Mouse (Mus musculus): ENCODE results near the gene Tmem11. TPM values are rescaled to one million over a fixed set of nuclear protein-coding genes. Genes with fewer than 3 reads are reported as not detected.
"Not testable (repeated sequence)": the region's sequence is repeated elsewhere in the genome, so short reads cannot be mapped to it uniquely, and the experiment has no call there.

Tmem11 gene
- polyA plus RNA-seq, 1 experiment from 2014 or later, result 68.1 TPM

DNA sequence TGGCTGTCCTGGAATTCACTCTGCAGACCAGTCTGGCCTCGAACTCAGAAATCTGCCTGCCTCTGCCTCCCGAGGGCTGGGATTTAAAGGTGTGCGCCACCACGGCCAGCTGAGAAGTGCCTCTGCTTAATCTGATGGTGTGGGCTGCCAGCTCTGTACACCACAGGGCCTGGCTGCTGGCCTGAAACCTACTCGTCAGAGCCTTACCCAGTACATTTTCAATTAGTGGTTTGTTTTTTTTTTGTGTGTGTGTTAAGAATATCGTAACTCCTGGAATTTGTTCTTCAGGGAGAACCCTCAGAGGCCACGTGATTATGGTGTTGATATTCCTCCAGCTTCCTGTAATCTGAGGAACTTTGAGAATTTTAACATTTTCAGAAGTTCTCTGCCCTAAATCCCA is 22.9 kb upstream of the Tmem11 start:
- Histone ChIP-seq H3K4me3 (ENCODE audit: low read depth, low read length) (no peak overlapping the region), H3K36me3 (ENCODE audit: control insufficient read depth, insufficient read depth, low read length) (peaks cover 15% of the 10 kb centered on the region), H3K27ac (ENCODE audit: low read depth, low read length) (no peak overlapping the region), H3K9ac (ENCODE audit: low read depth, low read length) (no peak overlapping the region), H3K4me1 (ENCODE audit: control insufficient read depth, insufficient read depth, low read length) (no peaks in the 10 kb centered on the region), H3K4me2 (no peak overlapping the region), H3K27me3 (ENCODE audit: control insufficient read depth, insufficient read depth, low read length) (no peaks in the 10 kb centered on the region), H3K9me3 (replicated peaks; ENCODE audit: control insufficient read depth, low read length) (no peaks in the 10 kb centered on the region)
- no peak for ATAC-seq (replicated peaks; ENCODE audit: insufficient number of reproducible peaks, low FRiP score, low TSS enrichment)
- 69% methylated on average over 7 of the region's 7 CpGs for WGBS (ENCODE audit: insufficient replicate concordance)

- H3K36me3 ChIP-seq (ENCODE audit: control insufficient read depth, insufficient read depth, low read length), result no peaks in the 10 kb centered on the region
- H3K27me3 ChIP-seq (ENCODE audit: control insufficient read depth, insufficient read depth, low read length), result no peaks in the 10 kb centered on the region
- no peak overlapping the region; the same call in 1 of the 2 replicates for H3K4me2 ChIP-seq
- 14% methylated on average over 4 of the region's 4 CpGs for WGBS (ENCODE audit: insufficient replicate concordance)
- peak overlapping the region; percentile 57; the same call in 1 of the 2 replicates for H3K27ac ChIP-seq (ENCODE audit: low read depth, low read length)
- no peak overlapping the region for H3K4me3 ChIP-seq (ENCODE audit: low read depth, low read length)
- H3K9ac ChIP-seq (ENCODE audit: low read depth, low read length), result no peak overlapping the region
- no peaks in the 10 kb centered on the region for H3K9me3 ChIP-seq (replicated peaks; ENCODE audit: control insufficient read depth, low read length)
- H3K4me1 ChIP-seq (ENCODE audit: control insufficient read depth, insufficient read depth, low read length), result peaks cover 7% of the 10 kb centered on the region; the same call in 1 of the 2 replicates
- ATAC-seq (replicated peaks; ENCODE audit: insufficient number of reproducible peaks, low FRiP score, low TSS enrichment), result 0 out of 2 replicates have a peak, but pooled peaks have one; percentile 18
Measured at GRCm38 (mm10) chr11:60895915-60896314, 16.8 kb upstream of the Tmem11 start.

GRCm38 (mm10) chr11:60890744-60891143 is 11.7 kb upstream of the Tmem11 start:
- Histone ChIP-seq H3K4me1 (ENCODE audit: control insufficient read depth, insufficient read depth, low read length) (peaks cover 9% of the 10 kb centered on the region), H3K4me2 (no peak overlapping the region), H3K27ac (ENCODE audit: low read depth, low read length) (no peak overlapping the region), H3K9me3 (replicated peaks; ENCODE audit: control insufficient read depth, low read length) (no peaks in the 10 kb centered on the region), H3K36me3 (ENCODE audit: control insufficient read depth, insufficient read depth, low read length) (no peaks in the 10 kb centered on the region), H3K4me3 (ENCODE audit: low read depth, low read length) (no peak overlapping the region), H3K9ac (ENCODE audit: low read depth, low read length) (no peak overlapping the region), H3K27me3 (ENCODE audit: control insufficient read depth, insufficient read depth, low read length) (no peaks in the 10 kb centered on the region)
- WGBS (ENCODE audit: insufficient replicate concordance), result 50% methylated on average over 3 of the region's 3 CpGs
- no peak for ATAC-seq (replicated peaks; ENCODE audit: insufficient number of reproducible peaks, low FRiP score, low TSS enrichment)

DNA sequence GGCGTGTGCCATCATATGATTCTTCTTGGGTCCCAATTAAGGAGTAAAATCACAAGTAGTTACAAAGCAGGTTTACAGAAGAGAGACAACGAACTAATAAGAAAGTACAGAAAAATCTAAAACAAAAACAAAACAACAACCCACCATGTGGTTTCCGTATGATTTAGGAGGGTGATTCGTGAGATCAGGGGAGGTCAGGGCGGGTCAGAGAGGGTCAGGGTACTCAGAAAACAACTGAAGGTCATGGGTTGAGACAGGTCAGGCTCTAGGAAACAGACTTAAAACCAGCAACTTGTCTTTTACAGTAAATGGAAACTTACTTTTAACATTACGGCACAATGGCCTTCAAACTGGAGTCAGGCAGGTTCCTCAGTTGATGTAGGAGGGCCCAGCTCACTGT is 11.2 kb upstream of the Tmem11 start:
- Histone ChIP-seq H3K4me3 (ENCODE audit: low read depth, low read length) (no peak overlapping the region), H3K9ac (ENCODE audit: low read depth, low read length) (no peak overlapping the region), H3K27me3 (ENCODE audit: control insufficient read depth, insufficient read depth, low read length) (no peaks in the 10 kb centered on the region), H3K4me1 (ENCODE audit: control insufficient read depth, insufficient read depth, low read length) (peaks cover 7% of the 10 kb centered on the region; the same call in 1 of the 2 replicates), H3K36me3 (ENCODE audit: control insufficient read depth, insufficient read depth, low read length) (no peaks in the 10 kb centered on the region), H3K9me3 (replicated peaks; ENCODE audit: control insufficient read depth, low read length) (no peaks in the 10 kb centered on the region), H3K4me2 (no peak overlapping the region), H3K27ac (ENCODE audit: low read depth, low read length) (no peak overlapping the region)
- ATAC-seq (replicated peaks; ENCODE audit: insufficient number of reproducible peaks, low FRiP score, low TSS enrichment), result no peak
- 65% methylated on average over 6 of the region's 6 CpGs for WGBS (ENCODE audit: insufficient replicate concordance)

GRCm38 (mm10) chr11:60889861-60890260 is 10.8 kb upstream of the Tmem11 start:
- Histone ChIP-seq H3K27me3 (ENCODE audit: control insufficient read depth, insufficient read depth, low read length) (no peaks in the 10 kb centered on the region), H3K27ac (ENCODE audit: low read depth, low read length) (no peak overlapping the region), H3K4me2 (no peak overlapping the region), H3K9me3 (replicated peaks; ENCODE audit: control insufficient read depth, low read length) (no peaks in the 10 kb centered on the region), H3K9ac (ENCODE audit: low read depth, low read length) (no peak overlapping the region), H3K4me1 (ENCODE audit: control insufficient read depth, insufficient read depth, low read length) (peaks cover 7% of the 10 kb centered on the region; the same call in 1 of the 2 replicates), H3K36me3 (ENCODE audit: control insufficient read depth, insufficient read depth, low read length) (no peaks in the 10 kb centered on the region), H3K4me3 (ENCODE audit: low read depth, low read length) (no peak overlapping the region)
- 65% methylated on average over 2 of the region's 2 CpGs for WGBS (ENCODE audit: insufficient replicate concordance)
- no peak for ATAC-seq (replicated peaks; ENCODE audit: insufficient number of reproducible peaks, low FRiP score, low TSS enrichment)

GRCm38 (mm10) chr11:60886986-60887385 is 7.9 kb upstream of the Tmem11 start:
- not testable (repeated sequence) for H3K4me2 ChIP-seq; H3K4me3 ChIP-seq (ENCODE audit: low read depth, low read length); H3K9me3 ChIP-seq (replicated peaks; ENCODE audit: control insufficient read depth, low read length); H3K36me3 ChIP-seq (ENCODE audit: control insufficient read depth, insufficient read depth, low read length); ATAC-seq (replicated peaks; ENCODE audit: insufficient number of reproducible peaks, low FRiP score, low TSS enrichment); H3K9ac ChIP-seq (ENCODE audit: low read depth, low read length); H3K4me1 ChIP-seq (ENCODE audit: control insufficient read depth, insufficient read depth, low read length); H3K27me3 ChIP-seq (ENCODE audit: control insufficient read depth, insufficient read depth, low read length)
- peak overlapping the region; percentile 50; the same call in 1 of the 2 replicates for H3K27ac ChIP-seq (ENCODE audit: low read depth, low read length)
- 82% methylated on average over 2 of the region's 3 CpGs for WGBS (ENCODE audit: insufficient replicate concordance)

DNA sequence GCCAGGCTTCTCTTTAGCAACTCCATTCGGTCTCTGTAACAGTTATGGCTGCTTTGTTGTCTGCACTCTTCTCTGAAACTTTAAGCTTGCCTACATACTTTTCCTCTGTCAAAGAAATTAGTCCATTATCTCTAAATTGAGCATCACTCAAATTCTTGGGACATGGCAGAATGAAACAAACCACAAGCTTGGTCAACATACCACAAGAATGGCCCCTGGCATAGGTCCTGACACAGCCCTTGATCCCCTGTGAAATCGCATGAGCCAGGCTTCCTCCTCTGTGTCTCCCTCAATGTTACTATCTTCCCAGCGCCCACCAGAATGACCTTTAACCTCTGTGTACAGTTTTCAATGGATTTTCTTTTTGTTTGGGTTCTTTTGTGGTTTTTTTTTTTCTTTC is 3.3 kb upstream of the Tmem11 start:
- H3K4me2 ChIP-seq, result no peak overlapping the region
- no peak overlapping the region for H3K9ac ChIP-seq (ENCODE audit: low read depth, low read length)
- no peak overlapping the region for H3K4me3 ChIP-seq (ENCODE audit: low read depth, low read length)
- no peaks in the 10 kb centered on the region for H3K36me3 ChIP-seq (ENCODE audit: control insufficient read depth, insufficient read depth, low read length)
- peaks cover 12% of the 10 kb centered on the region for H3K4me1 ChIP-seq (ENCODE audit: control insufficient read depth, insufficient read depth, low read length)
- H3K27ac ChIP-seq (ENCODE audit: low read depth, low read length), result no peak overlapping the region
- H3K27me3 ChIP-seq (ENCODE audit: control insufficient read depth, insufficient read depth, low read length), result no peaks in the 10 kb centered on the region
- H3K9me3 ChIP-seq (replicated peaks; ENCODE audit: control insufficient read depth, low read length), result no peaks in the 10 kb centered on the region
- WGBS (ENCODE audit: insufficient replicate concordance), result 70% methylated on average over 3 of the region's 3 CpGs
- ATAC-seq (replicated peaks; ENCODE audit: insufficient number of reproducible peaks, low FRiP score, low TSS enrichment), result no peak

- Histone ChIP-seq H3K4me1 (ENCODE audit: control insufficient read depth, insufficient read depth, low read length) (peaks cover 27% of the 10 kb centered on the region), H3K27ac (ENCODE audit: low read depth, low read length) (no peak overlapping the region), H3K4me3 (ENCODE audit: low read depth, low read length) (no peak overlapping the region), H3K9ac (ENCODE audit: low read depth, low read length) (no peak overlapping the region), H3K9me3 (replicated peaks; ENCODE audit: control insufficient read depth, low read length) (no peaks in the 10 kb centered on the region), H3K36me3 (ENCODE audit: control insufficient read depth, insufficient read depth, low read length) (no peaks in the 10 kb centered on the region), H3K27me3 (ENCODE audit: control insufficient read depth, insufficient read depth, low read length) (no peaks in the 10 kb centered on the region), H3K4me2 (no peak overlapping the region)
- 94% methylated on average over 4 of the region's 4 CpGs for WGBS (ENCODE audit: insufficient replicate concordance)
- ATAC-seq (replicated peaks; ENCODE audit: insufficient number of reproducible peaks, low FRiP score, low TSS enrichment), result no peak
Measured at GRCm38 (mm10) chr11:60880559-60880958, 1.5 kb upstream of the Tmem11 start.

- 4% methylated on average over 11 of the region's 11 CpGs for WGBS (ENCODE audit: insufficient replicate concordance)
- Histone ChIP-seq H3K4me3 (ENCODE audit: low read depth, low read length) (peak overlapping the region; percentile 93), H3K9ac (ENCODE audit: low read depth, low read length) (peak overlapping the region; percentile 98), H3K4me2 (peak overlapping the region; percentile 76), H3K36me3 (ENCODE audit: control insufficient read depth, insufficient read depth, low read length) (no peaks in the 10 kb centered on the region), H3K9me3 (replicated peaks; ENCODE audit: control insufficient read depth, low read length) (no peaks in the 10 kb centered on the region), H3K4me1 (ENCODE audit: control insufficient read depth, insufficient read depth, low read length) (peaks cover 38% of the 10 kb centered on the region), H3K27ac (ENCODE audit: low read depth, low read length) (peak overlapping the region; percentile 98), H3K27me3 (ENCODE audit: control insufficient read depth, insufficient read depth, low read length) (no peaks in the 10 kb centered on the region)
- no peak for ATAC-seq (replicated peaks; ENCODE audit: insufficient number of reproducible peaks, low FRiP score, low TSS enrichment)
Measured at GRCm38 (mm10) chr11:60879423-60879822, 351 bp upstream of the Tmem11 start.

Measured in heart, embryonic 11.5 days (tissue).